Mouse (Mus musculus) cerebellum, adult 2 months (tissue): ENCODE data around the gene Tlcd2. TPM values are rescaled to one million over a fixed set of nuclear protein-coding genes. Genes with fewer than 3 reads are reported as not detected.

ENCODE experiments used
- DNase-seq, 2 experiments: peaks; one replicate each; pipeline ENCODE4 v3.0.0; 2021
- H3K27ac ChIP-seq: fragments of 200-500 bp; 2 replicates; pipeline ENCODE4 v1.5.1; 2012; ENCODE audit warnings: low read length, control low read depth, inconsistent platforms; ENCODE audit not compliant: insufficient read depth
- H3K27me3 ChIP-seq: fragments of 200-500 bp; 2 replicates; pipeline ENCODE4 v1.6.1; 2012; ENCODE audit warnings: inconsistent platforms, mild to moderate bottlenecking, low read length, moderate library complexity; ENCODE audit not compliant: control insufficient read depth, insufficient read depth
- H3K4me1 ChIP-seq: fragments of 200-500 bp; 2 replicates; pipeline ENCODE4 v1.6.1; 2011; ENCODE audit warnings: low read length; ENCODE audit not compliant: control insufficient read depth, insufficient read depth
- H3K4me3 ChIP-seq: fragments of 200-500 bp; replicated peaks from 2 replicates; pipeline ENCODE3; 2011; ENCODE audit warnings: mild to moderate bottlenecking, low read depth, low read length, control low read depth; ENCODE audit not compliant: insufficient read depth
- CTCF ChIP-seq: fragments of 200-500 bp; IDR thresholded peaks from 2 replicates; pipeline ENCODE4 v1.5.1; 2011; ENCODE audit warnings: low read depth, mild to moderate bottlenecking, control low read depth, low read length, moderate library complexity, borderline replicate concordance; ENCODE audit not compliant: insufficient read depth
- POLR2A ChIP-seq: fragments of 200-500 bp; IDR thresholded peaks from 2 replicates; pipeline ENCODE4 v1.6.1; 2011; ENCODE audit warnings: low read length, control low read depth, borderline replicate concordance; ENCODE audit not compliant: insufficient read depth
- WGBS: fragments of 180-500 bp; shearing (Covaris S2); methylation state at CpG from one replicate; pipeline ENCODE4 v1.1.7; 2018; 5-methylcytosine and 5-hydroxymethylcytosine counted together
- polyA plus RNA-seq: library from polyadenylated mRNA; depleted of rRNA; stranded (reverse); fragments of >200 nt; gene quantifications from 2 replicates; pipeline ENCODE4 v1.2.3, GENCODE M21; 2012; rRNA removed

The Tlcd2 gene
- polyA plus RNA-seq, 1 experiment: 0.56 TPM

DNA sequence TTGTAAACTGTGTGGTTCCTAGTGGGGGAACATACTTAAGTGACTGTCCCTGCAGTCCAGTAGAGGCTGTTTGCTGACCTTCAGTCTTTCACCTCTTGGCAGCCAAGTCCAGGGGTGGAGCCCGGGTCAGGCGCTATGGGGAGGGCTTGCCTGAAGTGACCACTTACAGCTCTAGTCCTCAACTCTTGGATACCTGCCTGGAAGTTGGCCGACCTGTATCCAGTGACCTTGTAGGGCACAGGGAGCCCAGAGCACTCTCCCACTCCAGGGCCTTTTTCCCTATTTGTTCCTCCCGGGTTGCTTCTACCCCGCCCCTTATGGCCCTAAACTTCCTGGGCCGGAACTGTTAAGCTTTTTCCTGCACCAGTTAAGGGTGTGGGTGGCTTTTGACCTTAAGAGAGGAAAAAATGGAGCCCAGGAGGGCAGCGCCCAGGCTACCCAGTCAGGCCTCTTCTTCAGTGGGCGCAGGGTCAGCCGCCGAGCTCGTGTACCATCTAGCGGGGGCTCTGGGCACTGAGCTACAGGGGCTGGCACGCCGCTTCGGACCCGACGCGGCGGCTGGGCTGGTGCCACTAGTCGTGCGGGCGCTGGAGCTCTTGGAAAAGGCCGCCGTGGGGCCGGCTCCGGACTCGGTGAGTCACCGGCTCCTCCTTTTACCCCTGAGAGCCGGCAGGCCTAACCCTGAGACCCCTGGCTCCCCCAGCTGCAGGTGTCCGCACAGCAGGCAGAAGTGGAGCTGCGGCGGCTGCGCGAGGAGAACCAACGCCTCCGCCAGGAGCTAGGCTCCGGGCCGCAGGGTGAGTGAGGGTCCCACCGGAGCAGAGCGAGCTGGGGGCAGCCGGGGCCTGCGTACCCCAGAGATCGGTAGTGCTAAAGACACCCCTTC lies 48.5 kb downstream of the Tlcd2 start, which contains the start of gene Rilp:
TSS of gene Rilp (plus strand) at position 354 of the 886 bp plus-strand sequence.
- WGBS: 2% methylated on average over 43 of the region's 43 CpGs
- H3K27ac ChIP-seq: peak within 1 kb of the TSS; percentile 30
- H3K4me1 ChIP-seq: peaks cover 4% of the 10 kb centered on the region; the same call in 1 of the 2 replicates
- peak within 1 kb of the TSS; percentile 62 for H3K4me3 ChIP-seq
- peak in 1 of 2 experiments; percentile 66 for DNase-seq
- no peaks in the 10 kb centered on the region for H3K27me3 ChIP-seq
- TF ChIP-seq CTCF: no peak
- no peak for TF ChIP-seq POLR2A

DNA sequence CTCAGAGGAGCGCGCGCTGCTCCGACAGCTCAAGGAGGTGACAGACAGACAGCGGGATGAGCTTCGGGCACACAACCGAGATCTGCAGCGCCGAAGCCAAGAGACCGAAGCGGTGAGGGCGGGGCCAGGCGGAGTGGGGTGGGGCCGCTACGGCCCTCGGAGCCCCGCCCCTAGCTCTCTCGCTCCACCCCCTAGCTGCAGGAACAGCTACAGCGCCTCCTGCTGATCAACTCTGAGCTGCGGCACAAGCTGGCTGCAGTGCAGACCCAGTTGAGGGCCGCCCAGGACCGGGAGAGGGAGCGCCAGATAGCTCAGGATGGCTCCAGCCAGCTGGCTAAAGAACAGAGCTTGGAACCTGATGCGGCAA lies 49.1 kb downstream of the Tlcd2 start:
- peak overlapping the region; percentile 30 for H3K27ac ChIP-seq
- H3K4me1 ChIP-seq: peaks cover 4% of the 10 kb centered on the region; the same call in 1 of the 2 replicates
- H3K27me3 ChIP-seq: no peaks in the 10 kb centered on the region
- under 1% methylated on average over 24 of the region's 24 CpGs for WGBS
- peak overlapping the region; percentile 62 for H3K4me3 ChIP-seq
- DNase-seq: peak; percentile 92 to 94
- TF ChIP-seq POLR2A (0 out of 2 replicates have a peak, but pooled peaks have one; percentile 41), CTCF (peak; percentile 81)

GRCm38 (mm10) chr11:75511213-75511612 lies 49.7 kb downstream of the Tlcd2 start:
- no peak overlapping the region for H3K4me3 ChIP-seq
- 36% methylated on average over 6 of the region's 6 CpGs for WGBS
- peak; percentile 53 to 54 for DNase-seq
- 0 out of 2 replicates have a peak overlapping the region, but pooled peaks have one; percentile 4 for H3K27ac ChIP-seq
- TF ChIP-seq POLR2A (no peak), CTCF (no peak)
- H3K27me3 ChIP-seq: no peaks in the 10 kb centered on the region
- peaks cover 4% of the 10 kb centered on the region; the same call in 1 of the 2 replicates for H3K4me1 ChIP-seq

- Histone ChIP-seq H3K4me1 (peaks cover 4% of the 10 kb centered on the region; the same call in 1 of the 2 replicates), H3K4me3 (no peak overlapping the region), H3K27me3 (no peaks in the 10 kb centered on the region), H3K27ac (no peak overlapping the region)
- no peak for TF ChIP-seq POLR2A
- WGBS: 70% methylated on average over 9 of the region's 9 CpGs
- no peak for DNase-seq
Observed at GRCm38 (mm10) chr11:75512301-75513018, 50.9 kb downstream of the Tlcd2 start.

DNA sequence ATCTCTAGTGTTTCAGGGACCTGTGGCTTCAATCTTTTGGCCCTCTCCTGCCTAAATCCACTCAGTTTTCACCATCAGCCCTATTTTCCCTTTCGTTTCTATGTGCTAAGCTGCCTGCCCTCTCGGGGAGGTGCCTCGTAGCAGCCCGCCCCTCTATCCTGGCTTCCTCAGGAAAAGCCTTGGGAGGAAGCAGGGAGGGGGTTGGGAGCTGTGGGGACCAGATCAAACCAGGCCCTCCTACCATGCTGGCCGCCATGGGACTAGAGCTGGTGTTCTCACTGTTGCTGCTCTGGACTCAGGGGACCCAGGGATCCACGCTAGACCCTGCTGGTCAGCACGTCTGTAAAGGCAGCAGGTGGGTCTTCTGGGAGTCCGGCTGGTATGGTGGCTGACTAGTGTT lies 51.8 kb downstream of the Tlcd2 start, which contains the start of gene Scarf1:
TSS of gene Scarf1 (plus strand) at position 205 of the 400 bp plus-strand sequence.
- Histone ChIP-seq H3K4me1 (peaks cover 4% of the 10 kb centered on the region; the same call in 1 of the 2 replicates), H3K4me3 (no peak within 1 kb of the TSS), H3K27me3 (no peaks in the 10 kb centered on the region), H3K27ac (no peak within 1 kb of the TSS)
- no peak for TF ChIP-seq POLR2A
- no peak for TF ChIP-seq CTCF
- no peak for DNase-seq
- WGBS: 74% methylated on average over 8 of the region's 8 CpGs

GRCm38 (mm10) chr11:75515186-75515585 lies 53.7 kb downstream of the Tlcd2 start:
- TF ChIP-seq CTCF: no peak
- no peak for TF ChIP-seq POLR2A
- DNase-seq: no peak
- 88% methylated on average over 25 of the region's 25 CpGs for WGBS
- H3K27me3 ChIP-seq: no peaks in the 10 kb centered on the region
- H3K4me1 ChIP-seq: peaks cover 4% of the 10 kb centered on the region; the same call in 1 of the 2 replicates
- H3K4me3 ChIP-seq: no peak overlapping the region
- H3K27ac ChIP-seq: no peak overlapping the region

DNA sequence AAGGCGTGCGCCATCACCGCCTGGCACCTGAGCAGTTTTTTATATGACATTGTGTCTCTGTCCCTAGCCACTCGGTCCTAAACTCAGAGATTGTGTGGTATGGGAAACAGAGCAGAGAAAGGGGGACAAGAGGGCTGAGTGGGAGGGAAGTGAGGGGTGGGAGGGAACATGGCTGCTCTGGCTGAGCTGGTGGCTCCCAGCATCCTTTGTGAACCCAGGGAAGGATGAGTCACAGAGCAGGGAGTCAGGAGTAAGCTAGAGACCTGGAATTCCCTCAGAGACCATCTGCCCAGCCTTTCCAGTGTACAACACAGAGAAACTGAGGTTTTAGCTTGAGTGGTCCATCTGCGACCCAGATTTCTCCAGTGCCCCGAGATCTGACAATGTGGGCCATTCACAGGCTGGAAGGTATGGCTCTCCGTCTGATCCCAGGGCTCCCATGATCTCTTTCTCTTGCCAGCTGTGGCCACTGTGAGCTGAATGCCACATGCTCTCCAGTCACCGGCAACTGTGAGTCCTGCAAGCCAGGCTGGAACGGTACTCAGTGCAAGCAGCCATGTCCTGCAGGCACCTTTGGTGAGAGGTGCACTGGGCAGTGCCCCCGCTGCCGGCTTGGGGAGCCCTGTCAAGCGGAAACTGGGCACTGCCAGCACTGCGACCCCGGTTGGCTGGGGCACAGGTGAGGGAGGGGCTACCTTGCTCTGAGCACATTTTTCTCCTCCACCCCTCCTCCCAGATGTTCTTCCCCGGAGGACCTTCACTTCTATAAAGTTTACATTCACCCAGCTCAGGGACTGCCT lies 58.5 kb downstream of the Tlcd2 start:
- WGBS: 57% methylated on average over 15 of the region's 15 CpGs
- TF ChIP-seq POLR2A: no peak
- H3K4me1 ChIP-seq: no peaks in the 10 kb centered on the region; the same call in 1 of the 2 replicates
- H3K27me3 ChIP-seq: no peaks in the 10 kb centered on the region
- H3K27ac ChIP-seq: no peak overlapping the region
- DNase-seq: no peak
- no peak overlapping the region for H3K4me3 ChIP-seq

Other genes starting within 250 kb of the Tlcd2 start
- gene Rpa1, start 113.4 kb upstream of the Tlcd2 start, polyA plus RNA-seq: 59.3 and 64.2 TPM in 2 replicates
- 9.1 and 9.2 TPM in 2 replicates for gene Smyd4, start 113.3 kb upstream of the Tlcd2 start, polyA plus RNA-seq
- gene Serpinf1, start 39.0 kb upstream of the Tlcd2 start, polyA plus RNA-seq: 27.5 and 32.9 TPM in 2 replicates
- 0.13 and 0.15 TPM in 2 replicates for gene Serpinf2, start 22.1 kb upstream of the Tlcd2 start, polyA plus RNA-seq
- gene Wdr81, start 7.0 kb upstream of the Tlcd2 start, polyA plus RNA-seq: 15.1 and 15.3 TPM in 2 replicates
- 110 and 123 TPM in 2 replicates for gene Prpf8, start 25.1 kb downstream of the Tlcd2 start, polyA plus RNA-seq
- 5.4 and 5.7 TPM in 2 replicates for gene Rilp, start 48.4 kb downstream of the Tlcd2 start, polyA plus RNA-seq
- gene Scarf1, start 51.8 kb downstream of the Tlcd2 start, polyA plus RNA-seq: 3.3 and 3.4 TPM in 2 replicates
- gene Slc43a2, start 70.0 kb downstream of the Tlcd2 start, polyA plus RNA-seq: 57.4 and 67.1 TPM in 2 replicates
- 295 and 319 TPM in 2 replicates for gene Pitpna, start 126.4 kb downstream of the Tlcd2 start, polyA plus RNA-seq
- gene Inpp5k, start 169.3 kb downstream of the Tlcd2 start, polyA plus RNA-seq: 81.3 and 87.4 TPM in 2 replicates
- 26.9 and 28.5 TPM in 2 replicates for gene Myo1c, start 188.8 kb downstream of the Tlcd2 start, polyA plus RNA-seq
- 80.6 and 83.1 TPM in 2 replicates for gene Crk, start 217.5 kb downstream of the Tlcd2 start, polyA plus RNA-seq